Mouse (Mus musculus) ES-E14 (cell line): ENCODE results near the gene Cdc6. TPM values are rescaled to one million over a fixed set of nuclear protein-coding genes. Genes with fewer than 3 reads are reported as not detected.

Source experiments
- DNase-seq: peaks from one replicate; pipeline ENCODE4 v3.0.0-alpha.2; 2013; ENCODE audit warnings: low read depth, low spot score
- H3K27ac ChIP-seq: 2 replicates; pipeline ENCODE4 v1.5.1; 2012; ENCODE audit warnings: low read depth, mild to moderate bottlenecking, low read length, moderate library complexity, mixed read lengths; ENCODE audit not compliant: poor library complexity, insufficient read depth, severe bottlenecking
- H3K36me3 ChIP-seq: 2 replicates; pipeline ENCODE4 v1.6.1; 2012; ENCODE audit warnings: mild to moderate bottlenecking, low read length, moderate library complexity, mixed read lengths; ENCODE audit not compliant: control insufficient read depth, poor library complexity, insufficient read depth, severe bottlenecking
- H3K4me1 ChIP-seq, 2 experiments: fragments of 150-350 bp in 1 of 2; sonication (generic) in 1 of 2; 2 replicates each; pipeline ENCODE4 v1.6.1; 2012; ENCODE audit warnings: low read length in 2 of 2, mild to moderate bottlenecking in 1 of 2, mixed read lengths in 1 of 2; ENCODE audit not compliant: control insufficient read depth in 2 of 2, insufficient read depth in 2 of 2, poor library complexity in 1 of 2
- H3K4me3 ChIP-seq, 2 experiments: fragments of 150-350 bp in 1 of 2; sonication (generic) in 1 of 2; 2 replicates each; pipeline ENCODE4 v1.5.1; 2012; ENCODE audit warnings: low read length in 2 of 2, low read depth in 1 of 2, mild to moderate bottlenecking in 1 of 2, mixed read lengths in 1 of 2; ENCODE audit not compliant: insufficient read depth in 1 of 2, poor library complexity in 1 of 2, severe bottlenecking in 1 of 2
- H3K9ac ChIP-seq: 2 replicates; pipeline ENCODE4 v1.6.1; 2012; ENCODE audit warnings: low read depth, mild to moderate bottlenecking, low read length, mixed read lengths; ENCODE audit not compliant: poor library complexity, insufficient read depth, severe bottlenecking
- H3K9me3 ChIP-seq: fragments of 150-350 bp; sonication (generic); 2 replicates; pipeline ENCODE4 v1.6.1; 2012; ENCODE audit warnings: low read depth, mild to moderate bottlenecking, low read length; ENCODE audit not compliant: control insufficient read depth, insufficient read depth
- CHD2 ChIP-seq: IDR thresholded peaks from 2 replicates; pipeline ENCODE4 v1.6.1; 2014; ENCODE audit warnings: mild to moderate bottlenecking, low read depth, low read length, inconsistent platforms
- HCFC1 ChIP-seq: IDR thresholded peaks from 2 replicates; pipeline ENCODE4 v1.6.1; 2012; ENCODE audit warnings: low read length, inconsistent platforms, borderline replicate concordance; ENCODE audit not compliant: insufficient read depth
- MAFK ChIP-seq: IDR thresholded peaks from 2 replicates; pipeline ENCODE4 v1.6.1; 2014; ENCODE audit warnings: mild to moderate bottlenecking, low read depth, low read length, inconsistent platforms; ENCODE audit not compliant: insufficient read depth
- ZC3H11A ChIP-seq: IDR thresholded peaks from 2 replicates; pipeline ENCODE4 v1.6.1; 2012; ENCODE audit warnings: low read depth, mild to moderate bottlenecking, inconsistent platforms, low read length, borderline replicate concordance
- ZNF384 ChIP-seq: IDR thresholded peaks from 2 replicates; pipeline ENCODE4 v1.6.1; 2012; ENCODE audit warnings: low read depth, low read length, inconsistent platforms
- in situ Hi-C, 2 experiments: fragments of 600-800 bp; cut with MboI; formaldehyde crosslinking; loops; one replicate each; pipeline ENCODE4 v1.15.1; 2025; ENCODE audit warnings: low sequenced_read_pairs in 2 of 2, inconsistent platforms in 1 of 2; ENCODE audit not compliant: unreplicated experiment in 2 of 2
- total RNA-seq: library from RNA; depleted of rRNA; stranded (reverse); fragments of 300-350 nt; gene quantifications from 2 replicates; pipeline ENCODE4 v1.2.3, GENCODE M21; 2012

The Cdc6 gene
- total RNA-seq, 1 experiment: 51.3 TPM

DNA sequence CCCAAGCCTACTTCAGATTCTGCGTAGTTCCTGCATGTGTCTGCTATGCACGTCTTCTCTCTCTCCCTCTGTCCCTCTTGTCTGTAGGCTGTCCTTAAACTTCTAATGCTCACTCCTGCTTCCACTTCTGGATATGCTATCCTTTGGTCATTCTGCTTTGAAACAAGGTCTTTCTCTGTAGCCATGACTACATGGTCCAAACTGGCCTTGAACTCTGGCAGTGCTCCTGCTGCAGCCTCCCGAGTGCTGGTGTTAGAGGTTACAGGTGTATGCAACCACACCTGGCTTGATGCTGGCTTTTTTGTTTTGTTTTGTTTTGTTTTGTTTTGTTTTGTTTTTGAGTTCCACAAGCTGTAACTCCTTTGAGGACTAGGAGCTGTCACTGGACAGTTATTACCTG is 26.8 kb downstream of the Cdc6 start:
- Histone ChIP-seq H3K27ac (no peak overlapping the region), H3K9ac (no peak overlapping the region), H3K4me1 (peaks cover 8 to 39% of the 10 kb centered on the region in 2 experiments), H3K9me3 (no peaks in the 10 kb centered on the region), H3K4me3 (no peak overlapping the region), H3K36me3 (no peaks in the 10 kb centered on the region)
- DNase-seq: no peak
- in situ Hi-C loops: no loop called here
- no peak for TF ChIP-seq ZNF384
- no peak for TF ChIP-seq HCFC1
- TF ChIP-seq CHD2: no peak
- TF ChIP-seq ZC3H11A: no peak
- no peak for TF ChIP-seq MAFK

DNA sequence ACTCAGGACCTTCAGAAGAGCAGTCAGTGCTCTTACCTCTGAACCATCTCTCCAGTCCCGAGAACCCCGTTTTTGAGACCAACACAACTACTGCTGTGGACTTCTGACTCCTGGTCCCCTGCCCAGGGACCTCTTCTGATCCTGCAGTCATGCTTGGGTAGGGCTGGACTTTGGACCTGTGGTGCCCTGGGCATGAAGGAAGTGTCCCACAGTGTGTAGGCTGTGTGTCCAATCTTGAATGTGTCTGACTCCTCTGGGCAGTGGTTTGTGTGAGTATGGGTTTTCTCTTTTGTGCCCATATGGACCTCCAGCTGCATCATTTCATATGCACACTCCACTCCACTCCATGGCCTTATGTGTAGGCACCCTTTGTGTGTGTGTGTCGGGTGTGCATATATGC is 27.5 kb downstream of the Cdc6 start:
- H3K9me3 ChIP-seq: no peaks in the 10 kb centered on the region
- no peak overlapping the region for H3K27ac ChIP-seq
- H3K36me3 ChIP-seq: no peaks in the 10 kb centered on the region
- H3K4me1 ChIP-seq: peaks cover 8 to 43% of the 10 kb centered on the region in 2 experiments
- TF ChIP-seq MAFK (no peak), ZNF384 (no peak), ZC3H11A (no peak), HCFC1 (no peak), CHD2 (no peak)
- H3K9ac ChIP-seq: no peak overlapping the region
- DNase-seq: no peak
- H3K4me3 ChIP-seq: no peak overlapping the region
- in situ Hi-C loops: no loop called here

DNA sequence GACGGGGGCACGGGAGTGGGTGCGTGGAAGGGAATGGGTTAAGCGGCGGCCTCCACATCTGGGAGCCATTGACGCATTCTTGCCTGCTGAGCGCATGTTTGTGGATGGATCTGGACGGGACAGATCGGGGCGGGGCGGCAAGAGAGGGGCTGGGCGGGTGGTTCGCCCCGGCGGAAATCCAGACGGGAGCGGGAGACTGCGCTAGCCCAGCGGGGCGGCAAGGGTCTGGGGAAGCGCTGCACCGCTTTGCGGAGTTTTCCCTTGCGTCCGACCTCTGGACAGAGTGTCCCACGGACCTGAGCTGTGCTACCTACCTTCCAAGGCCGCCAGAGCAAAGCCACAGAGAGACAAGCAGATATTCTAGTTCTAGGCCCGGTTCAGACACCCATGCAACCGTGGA is 28.6 kb downstream of the Cdc6 start:
- Histone ChIP-seq H3K36me3 (no peaks in the 10 kb centered on the region), H3K4me1 (peaks cover 8 to 50% of the 10 kb centered on the region in 2 experiments)

DNA sequence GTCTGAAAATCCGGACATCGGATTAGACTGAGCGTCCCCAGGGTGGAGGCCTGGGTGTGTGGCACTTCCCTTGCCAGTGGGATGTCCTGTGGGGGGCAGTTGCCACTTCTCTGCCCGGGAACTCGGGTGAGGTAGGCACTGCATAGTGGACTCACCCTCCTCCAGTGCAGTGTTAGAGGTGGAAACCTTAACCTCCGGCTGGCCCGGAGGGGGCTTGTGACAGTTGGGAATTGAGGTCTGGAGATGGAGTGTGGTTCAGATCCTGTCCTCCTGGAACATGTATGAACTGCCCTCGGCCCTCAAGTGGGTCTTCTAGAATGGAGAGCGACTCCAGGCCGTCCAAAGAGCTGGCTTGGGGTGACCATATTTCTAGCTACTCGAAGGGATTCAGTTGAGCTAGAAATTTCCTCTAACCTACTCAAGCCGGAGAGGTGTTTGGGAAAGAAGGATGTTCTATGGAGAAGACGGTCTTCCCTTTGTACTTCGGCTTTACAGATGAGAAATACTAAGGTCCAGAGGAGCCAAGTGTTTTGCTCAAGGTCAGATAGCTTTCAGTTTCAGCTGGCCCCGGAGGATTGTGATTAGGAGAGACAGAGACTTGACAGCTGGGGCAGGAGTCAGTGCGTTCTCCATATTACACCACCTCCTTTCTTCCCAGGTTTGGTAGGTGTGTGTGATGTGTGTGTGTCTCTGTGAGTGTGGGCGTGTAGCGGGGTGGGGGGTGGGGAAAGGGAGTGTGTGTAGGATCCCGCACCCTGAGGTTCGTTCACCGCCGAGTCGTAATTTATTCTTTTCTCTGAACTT is 29.2 kb downstream of the Cdc6 start:
- no peaks in the 10 kb centered on the region for H3K36me3 ChIP-seq
- peak overlapping the region; percentile 78 to 92 for H3K4me3 ChIP-seq
- in situ Hi-C loops: no loop called here
- no peak overlapping the region for H3K27ac ChIP-seq
- peak overlapping the region; percentile 22 for H3K9ac ChIP-seq
- DNase-seq: no peak
- peaks cover 6 to 49% of the 10 kb centered on the region in 2 experiments for H3K4me1 ChIP-seq
- TF ChIP-seq MAFK: no peak
- TF ChIP-seq ZNF384: no peak
- TF ChIP-seq HCFC1: no peak
- no peak for TF ChIP-seq ZC3H11A
- H3K9me3 ChIP-seq: no peaks in the 10 kb centered on the region

More for the DNA sequence above, 28.6 kb downstream of the Cdc6 start:
- DNase-seq: no peak
- no peak for TF ChIP-seq ZNF384
- no peak for TF ChIP-seq MAFK
- Histone ChIP-seq H3K9me3 (no peaks in the 10 kb centered on the region), H3K27ac (no peak overlapping the region), H3K4me3 (peak overlapping the region; percentile 26 to 47; a peak in 3 of 4 replicates), H3K9ac (no peak overlapping the region)
- in situ Hi-C loops: no loop called here

DNA sequence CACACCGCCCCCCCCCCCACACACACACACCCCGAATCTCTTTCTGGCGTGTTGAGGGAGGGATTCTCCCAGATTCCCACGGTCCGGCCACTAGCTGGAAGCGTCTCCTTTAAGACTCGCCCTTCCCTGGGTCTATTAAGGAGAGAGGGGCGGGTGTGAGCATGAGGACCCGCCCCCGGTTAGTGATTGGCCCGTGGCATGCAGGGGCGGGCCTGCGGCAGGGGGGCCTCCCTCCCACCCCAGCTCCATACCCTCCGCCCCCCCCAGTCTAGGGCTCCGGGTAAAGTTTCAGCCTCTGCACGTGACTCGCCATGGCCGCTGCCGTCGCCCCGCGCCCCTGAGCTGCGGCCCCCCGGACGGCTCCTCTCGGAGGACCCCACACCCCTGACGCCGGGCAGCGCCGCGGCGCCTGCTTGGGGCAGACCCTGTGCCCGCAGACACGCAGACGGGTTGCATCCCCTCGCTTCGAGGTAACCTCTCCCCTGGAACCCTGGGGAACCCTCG is 29.9 kb downstream of the Cdc6 start:
- no peak for TF ChIP-seq MAFK
- TF ChIP-seq ZC3H11A: no peak
- TF ChIP-seq HCFC1: 0 out of 2 replicates have a peak, but pooled peaks have one; percentile 25
- Histone ChIP-seq H3K36me3 (no peaks in the 10 kb centered on the region), H3K9ac (peak overlapping the region; percentile 87), H3K27ac (peak overlapping the region; percentile 11; the same call in 1 of the 2 replicates), H3K4me3 (peak overlapping the region; percentile 78 to 92), H3K9me3 (no peaks in the 10 kb centered on the region), H3K4me1 (peaks cover 6 to 50% of the 10 kb centered on the region in 2 experiments)
- in situ Hi-C loops: no loop called here
- no peak for DNase-seq
